Mouse (Mus musculus): ENCODE data around the gene Parm1. TPM values are rescaled to one million over a fixed set of nuclear protein-coding genes. Genes with fewer than 3 reads are reported as not detected.

The Parm1 gene
- total and polyA plus RNA-seq, 2 experiments from 2014 or later = 7.3 to 11.8 TPM

- 88% methylated on average over 4 of the region's 4 CpGs for WGBS
- DNase-seq (no peak), ATAC-seq (no peak)
- no peak overlapping the region for H3K4me3 ChIP-seq (ENCODE audit: low read depth, low read length)
- H3K4me2 ChIP-seq (ENCODE audit: low read depth) = no peak overlapping the region
- no peaks in the 10 kb centered on the region for H3K4me1 ChIP-seq (ENCODE audit: insufficient read depth)
- H3K27ac ChIP-seq (ENCODE audit: low read depth, low read length) = no peak overlapping the region
- no peaks in the 10 kb centered on the region for H3K27me3 ChIP-seq (ENCODE audit: insufficient read depth, low read length)
- no peaks in the 10 kb centered on the region for H3K36me3 ChIP-seq (ENCODE audit: insufficient read depth)
- no peak for TF ChIP-seq CTCF (IDR thresholded peaks at IDR 0.05; ENCODE audit: low read depth)
- no peak overlapping the region for H3K9ac ChIP-seq
- H3K9me3 ChIP-seq (ENCODE audit: low read length) = no peaks in the 10 kb centered on the region
Measured at GRCm38 (mm10) chr5:91651330-91651729, 133.9 kb downstream of the Parm1 start.

- Histone ChIP-seq H3K36me3 (ENCODE audit: insufficient read depth) (no peaks in the 10 kb centered on the region), H3K9ac (no peak overlapping the region), H3K4me2 (ENCODE audit: low read depth) (no peak overlapping the region), H3K27me3 (ENCODE audit: insufficient read depth, low read length) (no peaks in the 10 kb centered on the region), H3K4me3 (ENCODE audit: low read depth, low read length) (no peak overlapping the region), H3K4me1 (ENCODE audit: insufficient read depth) (no peaks in the 10 kb centered on the region), H3K27ac (ENCODE audit: low read depth, low read length) (no peak overlapping the region), H3K9me3 (ENCODE audit: low read length) (no peaks in the 10 kb centered on the region)
- peak; percentile 16; the same call in 1 of the 2 replicates for ATAC-seq
- WGBS = 45% methylated on average over 14 of the region's 14 CpGs
- no peak for TF ChIP-seq CTCF (IDR thresholded peaks at IDR 0.05; ENCODE audit: low read depth)
- DNase-seq = no peak
Measured at GRCm38 (mm10) chr5:91653061-91653915, 135.9 kb downstream of the Parm1 start.

GRCm38 (mm10) chr5:91654331-91655048 lies 137.1 kb downstream of the Parm1 start:
- WGBS = 67% methylated on average over 3 of the region's 3 CpGs
- Histone ChIP-seq H3K9me3 (ENCODE audit: low read length) (no peaks in the 10 kb centered on the region), H3K4me3 (ENCODE audit: low read depth, low read length) (no peak overlapping the region), H3K27me3 (ENCODE audit: insufficient read depth, low read length) (no peaks in the 10 kb centered on the region), H3K4me2 (ENCODE audit: low read depth) (no peak overlapping the region), H3K36me3 (ENCODE audit: insufficient read depth) (no peaks in the 10 kb centered on the region), H3K27ac (ENCODE audit: low read depth, low read length) (no peak overlapping the region), H3K9ac (no peak overlapping the region), H3K4me1 (ENCODE audit: insufficient read depth) (no peaks in the 10 kb centered on the region)
- TF ChIP-seq CTCF (IDR thresholded peaks at IDR 0.05; ENCODE audit: low read depth) = no peak
- ATAC-seq = no peak
- DNase-seq = no peak

GRCm38 (mm10) chr5:91655263-91655662 lies 137.8 kb downstream of the Parm1 start:
- no peak overlapping the region for H3K9ac ChIP-seq
- H3K4me2 ChIP-seq (ENCODE audit: low read depth) = no peak overlapping the region
- H3K27ac ChIP-seq (ENCODE audit: low read depth, low read length) = no peak overlapping the region
- no peak for TF ChIP-seq CTCF (IDR thresholded peaks at IDR 0.05; ENCODE audit: low read depth)
- WGBS = 76% methylated on average over 3 of the region's 3 CpGs
- H3K4me1 ChIP-seq (ENCODE audit: insufficient read depth) = no peaks in the 10 kb centered on the region
- ATAC-seq = no peak
- no peak for DNase-seq
- no peaks in the 10 kb centered on the region for H3K36me3 ChIP-seq (ENCODE audit: insufficient read depth)
- H3K9me3 ChIP-seq (ENCODE audit: low read length) = no peaks in the 10 kb centered on the region
- no peak overlapping the region for H3K4me3 ChIP-seq (ENCODE audit: low read depth, low read length)
- H3K27me3 ChIP-seq (ENCODE audit: insufficient read depth, low read length) = no peaks in the 10 kb centered on the region

GRCm38 (mm10) chr5:91662715-91663114 lies 145.3 kb downstream of the Parm1 start:
- H3K36me3 ChIP-seq (ENCODE audit: insufficient read depth) = no peaks in the 10 kb centered on the region
- ATAC-seq (no peak), DNase-seq (no peak)
- H3K9ac ChIP-seq = no peak overlapping the region
- H3K27me3 ChIP-seq (ENCODE audit: insufficient read depth, low read length) = no peaks in the 10 kb centered on the region
- TF ChIP-seq CTCF (IDR thresholded peaks at IDR 0.05; ENCODE audit: low read depth) = no peak
- H3K4me1 ChIP-seq (ENCODE audit: insufficient read depth) = no peaks in the 10 kb centered on the region
- no peak overlapping the region for H3K4me2 ChIP-seq (ENCODE audit: low read depth)
- H3K9me3 ChIP-seq (ENCODE audit: low read length) = no peaks in the 10 kb centered on the region
- H3K27ac ChIP-seq (ENCODE audit: low read depth, low read length) = no peak overlapping the region
- WGBS = 69% methylated on average over 1 of the region's 1 CpGs
- H3K4me3 ChIP-seq (ENCODE audit: low read depth, low read length) = no peak overlapping the region

GRCm38 (mm10) chr5:91667127-91667526 lies 149.7 kb downstream of the Parm1 start:
- Histone ChIP-seq H3K27me3 (ENCODE audit: insufficient read depth, low read length) (no peaks in the 10 kb centered on the region), H3K4me1 (ENCODE audit: insufficient read depth) (no peaks in the 10 kb centered on the region), H3K4me2 (ENCODE audit: low read depth) (no peak overlapping the region), H3K4me3 (ENCODE audit: low read depth, low read length) (no peak overlapping the region), H3K9ac (no peak overlapping the region), H3K9me3 (ENCODE audit: low read length) (no peaks in the 10 kb centered on the region), H3K27ac (ENCODE audit: low read depth, low read length) (no peak overlapping the region), H3K36me3 (ENCODE audit: insufficient read depth) (no peaks in the 10 kb centered on the region)
- peak; percentile 55; the same call in 1 of the 2 replicates for ATAC-seq
- TF ChIP-seq CTCF (IDR thresholded peaks at IDR 0.05; ENCODE audit: low read depth) = no peak
- DNase-seq = no peak
- 57% methylated on average over 4 of the region's 4 CpGs for WGBS

GRCm38 (mm10) chr5:91669235-91669634 lies 151.8 kb downstream of the Parm1 start:
- H3K36me3 ChIP-seq (ENCODE audit: insufficient read depth) = no peaks in the 10 kb centered on the region
- no peaks in the 10 kb centered on the region for H3K4me1 ChIP-seq (ENCODE audit: insufficient read depth)
- DNase-seq (no peak), ATAC-seq (no peak)
- H3K27ac ChIP-seq (ENCODE audit: low read depth, low read length) = no peak overlapping the region
- H3K4me2 ChIP-seq (ENCODE audit: low read depth) = no peak overlapping the region
- no peak overlapping the region for H3K9ac ChIP-seq
- TF ChIP-seq CTCF (IDR thresholded peaks at IDR 0.05; ENCODE audit: low read depth) = no peak
- 91% methylated on average over 4 of the region's 4 CpGs for WGBS
- no peak overlapping the region for H3K4me3 ChIP-seq (ENCODE audit: low read depth, low read length)
- H3K9me3 ChIP-seq (ENCODE audit: low read length) = no peaks in the 10 kb centered on the region
- no peaks in the 10 kb centered on the region for H3K27me3 ChIP-seq (ENCODE audit: insufficient read depth, low read length)

Other genes with a start within 250 kb of the Parm1 start
- gene Btc, start 114.6 kb upstream of the Parm1 start, total RNA-seq (2014; rRNA removed) = 0.15 and 0.24 TPM in 2 replicates
- gene Btc, start 114.6 kb upstream of the Parm1 start, polyA plus RNA-seq (2015; fragmentation: Nextera tagmentation; extraction: Ambion mirVana) = 0.06 and 0.15 TPM in 2 replicates